Mouse (Mus musculus): ENCODE measurements at regions not wholly inside any gene's neighbourhood (a gene's known extent, or its start where the extent isn't known, plus 50 kb on each side); places are given as distances from the start of the nearest gene placed in this dataset.

DNA sequence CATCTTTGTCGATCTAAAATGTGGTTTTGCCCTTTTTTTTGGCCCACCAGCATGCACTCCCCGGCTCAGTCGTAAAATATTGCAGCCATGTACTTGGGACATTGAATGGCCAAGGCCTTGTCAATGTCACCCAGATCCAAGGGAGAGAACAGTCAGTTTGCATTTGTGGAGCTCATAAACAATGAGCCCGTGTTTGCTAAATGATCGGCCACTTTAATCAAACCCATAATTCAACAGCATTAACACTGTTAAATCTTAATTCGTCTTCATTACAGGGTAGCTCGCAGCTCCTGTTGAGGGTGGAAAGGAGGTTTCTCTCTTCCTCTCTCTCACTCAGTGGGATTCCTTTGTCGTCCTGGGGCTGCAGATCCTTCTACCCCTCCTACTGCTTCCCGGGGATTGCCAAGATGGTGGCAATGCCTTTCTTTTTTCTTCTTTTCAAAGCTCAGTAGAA is 69.0 kb upstream of the Ephb1 start:
- Histone ChIP-seq H3K4me1 (ENCODE audit: control insufficient read depth, insufficient read depth, low read length) (peaks cover 2% of the 10 kb centered on the region; the same call in 1 of the 2 replicates), H3K36me3 (ENCODE audit: control insufficient read depth, insufficient read depth, low read length) (no peaks in the 10 kb centered on the region), H3K9ac (ENCODE audit: low read length) (peak overlapping the region; percentile 12), H3K27me3 (ENCODE audit: control insufficient read depth, insufficient read depth, low read length) (no peaks in the 10 kb centered on the region), H3K9me3 (ENCODE audit: control insufficient read depth, low read length) (no peaks in the 10 kb centered on the region), H3K4me3 (ENCODE audit: low read depth, low read length) (no peak overlapping the region), H3K27ac (ENCODE audit: low read depth, low read length) (peak overlapping the region; percentile 45), H3K4me2 (ENCODE audit: low read depth) (peak overlapping the region; percentile 27)
- 10% methylated on average over 9 of the region's 9 CpGs for WGBS
- DNase-seq (ENCODE audit: low spot score): peak; percentile 29
- no peak for ATAC-seq (ENCODE audit: insufficient read depth, low FRiP score, low TSS enrichment)

DNA sequence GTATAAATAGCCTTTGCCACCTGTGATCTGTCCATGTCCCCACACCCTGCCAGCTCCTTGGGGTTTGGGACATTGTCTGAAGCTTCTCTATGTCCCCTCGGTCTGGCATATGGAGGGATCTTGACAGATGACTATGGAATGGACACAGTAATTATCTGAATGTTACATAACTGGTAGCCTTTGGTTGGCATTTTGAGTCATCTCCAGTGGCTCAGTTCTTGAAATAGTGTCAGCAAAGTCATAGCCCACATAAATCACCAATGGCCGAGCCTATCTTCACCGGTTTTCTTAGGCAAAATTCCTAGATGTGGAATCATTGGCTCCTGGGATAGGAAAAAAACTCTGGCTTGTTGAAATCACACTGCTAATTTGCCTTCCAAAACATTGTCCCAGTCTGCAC is 67.3 kb upstream of the Ephb1 start:
- H3K4me2 ChIP-seq (ENCODE audit: low read depth): no peak overlapping the region
- no peaks in the 10 kb centered on the region for H3K36me3 ChIP-seq (ENCODE audit: control insufficient read depth, insufficient read depth, low read length)
- peaks cover 2% of the 10 kb centered on the region; the same call in 1 of the 2 replicates for H3K4me1 ChIP-seq (ENCODE audit: control insufficient read depth, insufficient read depth, low read length)
- H3K9me3 ChIP-seq (ENCODE audit: control insufficient read depth, low read length): no peaks in the 10 kb centered on the region
- ATAC-seq (ENCODE audit: insufficient read depth, low FRiP score, low TSS enrichment): no peak
- no peak overlapping the region for H3K9ac ChIP-seq (ENCODE audit: low read length)
- no peak overlapping the region for H3K27ac ChIP-seq (ENCODE audit: low read depth, low read length)
- H3K4me3 ChIP-seq (ENCODE audit: low read depth, low read length): no peak overlapping the region
- 85% methylated on average over 3 of the region's 3 CpGs for WGBS
- H3K27me3 ChIP-seq (ENCODE audit: control insufficient read depth, insufficient read depth, low read length): no peaks in the 10 kb centered on the region
- no peak for DNase-seq (ENCODE audit: low spot score)

DNA sequence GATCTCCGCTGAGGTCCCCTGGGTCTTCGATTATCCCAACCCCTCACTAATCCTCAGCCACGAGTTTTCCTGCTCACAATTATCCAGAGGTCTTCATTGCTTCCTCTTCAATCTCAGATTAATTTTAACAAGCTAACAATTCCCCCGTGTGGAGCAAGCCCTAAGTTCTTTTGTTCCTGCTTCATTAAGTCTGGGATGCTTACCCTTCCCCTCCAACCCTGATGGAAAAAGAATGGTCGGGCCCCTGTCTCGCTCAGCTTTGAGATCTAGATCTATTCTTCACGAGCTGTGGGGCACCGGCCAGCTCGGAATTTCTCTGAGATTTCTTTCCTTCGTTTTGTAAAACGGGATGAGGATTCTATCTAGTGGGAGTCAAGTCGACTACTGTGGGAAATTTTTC is 65.7 kb upstream of the Ephb1 start:
- H3K27ac ChIP-seq (ENCODE audit: low read depth, low read length): no peak overlapping the region
- H3K4me3 ChIP-seq (ENCODE audit: low read depth, low read length): no peak overlapping the region
- 27% methylated on average over 12 of the region's 12 CpGs for WGBS
- no peak for ATAC-seq (ENCODE audit: insufficient read depth, low FRiP score, low TSS enrichment)
- DNase-seq (ENCODE audit: low spot score): no peak
- no peaks in the 10 kb centered on the region for H3K36me3 ChIP-seq (ENCODE audit: control insufficient read depth, insufficient read depth, low read length)
- H3K9me3 ChIP-seq (ENCODE audit: control insufficient read depth, low read length): no peaks in the 10 kb centered on the region
- no peaks in the 10 kb centered on the region for H3K27me3 ChIP-seq (ENCODE audit: control insufficient read depth, insufficient read depth, low read length)
- H3K4me2 ChIP-seq (ENCODE audit: low read depth): no peak overlapping the region
- no peak overlapping the region for H3K9ac ChIP-seq (ENCODE audit: low read length)
- H3K4me1 ChIP-seq (ENCODE audit: control insufficient read depth, insufficient read depth, low read length): peaks cover 2% of the 10 kb centered on the region; the same call in 1 of the 2 replicates

DNA sequence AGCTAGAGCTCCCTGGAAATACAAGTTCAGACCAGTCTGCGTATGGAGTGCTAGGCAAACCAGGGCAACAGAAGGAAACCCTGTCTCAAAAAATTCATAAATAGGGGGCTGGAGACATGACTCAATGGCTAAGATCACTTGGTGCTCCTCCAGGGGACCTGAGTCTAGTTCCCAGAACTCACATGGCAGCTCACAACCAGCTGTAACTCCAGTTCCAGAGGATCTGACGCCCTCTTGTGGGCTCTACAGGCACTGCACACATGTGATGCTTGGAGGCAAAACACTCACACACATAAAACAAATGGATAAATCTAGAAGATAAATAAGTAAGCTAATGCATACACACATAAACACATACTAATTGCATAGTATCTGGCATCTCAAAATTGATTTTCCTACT is 59.1 kb upstream of the Ephb1 start:
- Histone ChIP-seq H3K4me3 (ENCODE audit: low read depth, low read length) (no peak overlapping the region), H3K36me3 (ENCODE audit: control insufficient read depth, insufficient read depth, low read length) (no peaks in the 10 kb centered on the region), H3K27ac (ENCODE audit: low read depth, low read length) (no peak overlapping the region), H3K9ac (ENCODE audit: low read length) (no peak overlapping the region), H3K27me3 (ENCODE audit: control insufficient read depth, insufficient read depth, low read length) (no peaks in the 10 kb centered on the region), H3K4me1 (ENCODE audit: control insufficient read depth, insufficient read depth, low read length) (no peaks in the 10 kb centered on the region), H3K4me2 (ENCODE audit: low read depth) (no peak overlapping the region), H3K9me3 (ENCODE audit: control insufficient read depth, low read length) (no peaks in the 10 kb centered on the region)
- ATAC-seq (ENCODE audit: insufficient read depth, low FRiP score, low TSS enrichment): no peak
- no peak for DNase-seq (ENCODE audit: low spot score)
- WGBS: 73% methylated on average over 2 of the region's 2 CpGs

DNA sequence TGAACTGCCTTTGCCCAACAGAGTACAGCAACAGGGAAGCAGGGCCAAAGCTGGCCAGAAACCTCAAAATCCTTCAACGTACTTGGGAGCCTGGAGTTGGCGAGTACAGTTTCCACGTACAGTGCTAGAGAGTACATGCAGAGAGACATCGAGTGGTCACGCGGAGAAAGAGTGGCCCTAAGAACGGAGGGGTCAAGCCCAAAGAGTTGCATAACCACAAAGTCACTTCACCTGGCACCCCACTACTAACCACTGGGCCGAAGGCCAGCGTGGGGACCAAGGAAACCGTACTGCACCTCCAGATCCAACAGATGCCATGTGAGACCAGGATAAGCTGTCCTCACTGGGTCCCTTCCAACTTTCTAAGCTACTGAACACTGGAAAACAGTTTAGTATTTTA is 56.2 kb upstream of the Ephb1 start:
- WGBS: 96% methylated on average over 10 of the region's 10 CpGs
- Histone ChIP-seq H3K9me3 (ENCODE audit: control insufficient read depth, low read length) (no peaks in the 10 kb centered on the region), H3K4me1 (ENCODE audit: control insufficient read depth, insufficient read depth, low read length) (no peaks in the 10 kb centered on the region), H3K27ac (ENCODE audit: low read depth, low read length) (no peak overlapping the region), H3K27me3 (ENCODE audit: control insufficient read depth, insufficient read depth, low read length) (no peaks in the 10 kb centered on the region), H3K36me3 (ENCODE audit: control insufficient read depth, insufficient read depth, low read length) (no peaks in the 10 kb centered on the region), H3K4me2 (ENCODE audit: low read depth) (no peak overlapping the region), H3K4me3 (ENCODE audit: low read depth, low read length) (no peak overlapping the region), H3K9ac (ENCODE audit: low read length) (no peak overlapping the region)
- DNase-seq (ENCODE audit: low spot score) (no peak), ATAC-seq (ENCODE audit: insufficient read depth, low FRiP score, low TSS enrichment) (no peak)

DNA sequence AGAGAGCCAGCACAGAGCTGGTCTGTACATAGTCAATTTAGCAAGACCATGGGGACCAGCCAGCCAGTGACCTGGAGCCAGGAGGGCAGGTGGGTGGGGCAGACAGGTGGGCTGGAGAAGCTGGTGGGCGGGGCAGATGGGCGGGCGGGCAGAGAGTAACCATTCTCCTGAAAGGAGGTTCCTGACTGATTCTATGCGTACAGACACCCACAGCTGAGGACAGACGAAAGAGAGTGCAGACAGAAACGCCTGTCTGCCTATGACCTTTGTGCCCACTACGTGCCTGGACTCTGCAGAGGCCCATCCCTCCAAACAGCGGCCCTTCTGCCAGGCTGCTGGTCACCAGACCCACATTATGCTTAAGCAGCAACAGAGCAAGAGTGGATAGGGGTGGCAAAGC is 51.5 kb upstream of the Ephb1 start:
- DNase-seq (ENCODE audit: low spot score) (no peak), ATAC-seq (ENCODE audit: insufficient read depth, low FRiP score, low TSS enrichment) (no peak)
- H3K36me3 ChIP-seq (ENCODE audit: control insufficient read depth, insufficient read depth, low read length): no peaks in the 10 kb centered on the region
- no peak overlapping the region for H3K27ac ChIP-seq (ENCODE audit: low read depth, low read length)
- no peak overlapping the region for H3K4me2 ChIP-seq (ENCODE audit: low read depth)
- H3K4me3 ChIP-seq (ENCODE audit: low read depth, low read length): no peak overlapping the region
- H3K9me3 ChIP-seq (ENCODE audit: control insufficient read depth, low read length): no peaks in the 10 kb centered on the region
- H3K27me3 ChIP-seq (ENCODE audit: control insufficient read depth, insufficient read depth, low read length): no peaks in the 10 kb centered on the region
- no peaks in the 10 kb centered on the region for H3K4me1 ChIP-seq (ENCODE audit: control insufficient read depth, insufficient read depth, low read length)
- no peak overlapping the region for H3K9ac ChIP-seq (ENCODE audit: low read length)
- 37% methylated on average over 8 of the region's 8 CpGs for WGBS
